Mouse (Mus musculus) cerebellum, postnatal 4 days (tissue): ENCODE results near the gene Olfr102.

Source experiments
- DNase-seq, 2 experiments: peaks; one replicate each; pipeline ENCODE4 v3.0.0; 2022; ENCODE audit warnings: low spot score in 2 of 2, mixed read lengths in 1 of 2

The Olfr102 gene

GRCm38 (mm10) chr17:37316954-37317353, at the start of gene Olfr102:
Olfr102 (minus strand) TSS chr17:37317054.
- DNase-seq, result no peak

GRCm38 (mm10) chr17:37359282-37359681, 42.4 kb upstream of the Olfr102 start, which contains the start of gene Olfr104-ps:
Olfr104-ps (plus strand) TSS chr17:37359582.
- no peak for DNase-seq

DNA sequence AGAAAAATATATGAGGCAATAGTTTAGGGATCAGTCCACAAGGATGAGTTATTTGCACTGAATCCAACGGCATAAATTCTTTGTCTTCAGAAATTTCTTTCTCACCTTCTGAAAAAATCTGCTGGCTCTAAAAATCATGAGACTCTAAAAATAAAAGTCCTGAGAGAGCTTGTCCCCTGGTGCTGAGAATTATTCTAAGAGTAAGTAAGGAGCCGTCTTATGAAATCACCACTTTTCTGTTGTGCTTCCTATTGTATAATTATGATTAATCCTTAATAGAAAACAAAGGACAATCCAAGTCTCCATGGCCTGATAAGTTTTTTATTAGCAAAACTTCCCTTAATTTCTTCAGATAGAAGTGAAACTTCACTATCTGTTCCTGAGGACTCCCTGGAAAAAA, 22.7 kb upstream of the Olfr102 start, which contains the start of gene Olfr103:
TSS of gene Olfr103 (minus strand) at position 101 of the 400 bp plus-strand sequence.
- no peak for DNase-seq

DNA sequence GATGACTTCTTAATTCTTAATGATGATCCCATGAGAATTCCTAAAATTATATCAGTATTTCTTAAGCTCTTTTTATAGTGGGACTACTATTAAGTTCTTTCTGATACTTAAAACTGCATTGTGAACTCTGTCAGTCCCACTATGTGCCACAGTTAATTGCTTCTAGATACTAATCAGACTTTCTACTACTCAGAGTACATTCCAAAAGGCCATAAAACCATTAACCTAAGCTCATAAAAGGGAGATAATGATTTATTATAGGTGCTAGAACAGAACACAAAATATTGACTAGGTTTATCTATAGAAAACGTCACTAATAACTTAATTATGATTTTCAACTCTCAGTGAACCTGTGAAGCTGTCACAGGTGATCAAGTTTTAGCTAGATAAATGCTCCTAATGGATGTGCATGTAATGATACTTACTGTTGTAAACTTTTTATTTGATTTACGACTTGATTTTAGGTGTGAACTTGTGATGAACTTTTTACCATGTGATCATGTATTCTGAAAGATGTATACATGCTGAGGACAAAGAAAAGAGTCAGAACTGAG, 6.6 kb downstream of the Olfr102 start:
- DNase-seq, result no peak

GRCm38 (mm10) chr17:37308483-37308882, 8.4 kb downstream of the Olfr102 start:
- DNase-seq, result no peak

GRCm38 (mm10) chr17:37304213-37304612, 12.6 kb downstream of the Olfr102 start, which contains the start of gene Olfr101:
Olfr101 (minus strand) TSS chr17:37304313.
- DNase-seq, result no peak

DNA sequence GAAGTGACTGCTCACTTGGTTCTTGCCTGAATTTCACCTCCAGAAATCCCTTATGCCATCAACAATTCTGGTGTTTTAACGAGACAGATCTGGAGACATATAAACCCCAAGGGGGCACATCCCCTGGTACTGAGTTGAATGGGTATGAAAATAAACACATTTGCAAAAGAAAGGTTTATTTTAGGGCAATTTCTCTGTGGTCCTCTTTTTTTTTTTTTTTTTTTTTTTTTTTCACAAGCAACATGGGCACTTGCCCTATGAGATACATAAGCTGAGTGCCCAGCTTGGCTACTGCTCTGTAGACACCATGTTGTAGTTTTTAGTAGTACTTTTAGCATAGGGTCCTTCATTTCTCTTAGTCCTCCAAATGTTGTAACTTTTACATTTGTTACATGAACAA, 33.5 kb downstream of the Olfr102 start, which contains the start of gene Olfr99:
TSS of gene Olfr99 (minus strand) at position 101 of the 400 bp plus-strand sequence.
- no peak for DNase-seq

- no peak for DNase-seq
These were observed 36.5 kb downstream of the Olfr102 start for GRCm38 (mm10) chr17:37280331-37280730.

DNA sequence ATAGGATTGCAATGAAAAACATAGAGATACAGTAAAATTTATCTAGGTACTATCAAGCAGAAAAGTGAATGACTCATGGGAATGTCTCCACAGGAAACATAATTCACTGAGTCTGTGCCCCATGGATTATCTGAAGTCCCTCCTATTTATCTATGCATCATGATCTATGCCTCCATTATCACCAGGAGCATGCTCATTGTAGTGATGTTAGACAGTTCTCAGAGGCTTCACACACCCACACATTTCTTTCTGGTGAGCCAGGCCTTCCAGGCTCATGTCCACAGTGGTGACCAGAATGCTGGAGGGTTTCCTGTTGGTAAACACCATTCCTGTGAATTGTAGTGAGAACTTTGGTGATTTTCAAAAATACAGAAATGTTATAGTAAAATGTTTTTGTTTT, 40.3 kb downstream of the Olfr102 start:
- no peak for DNase-seq

- no peak for DNase-seq
These were observed 41.1 kb downstream of the Olfr102 start for GRCm38 (mm10) chr17:37275626-37276248.

DNA sequence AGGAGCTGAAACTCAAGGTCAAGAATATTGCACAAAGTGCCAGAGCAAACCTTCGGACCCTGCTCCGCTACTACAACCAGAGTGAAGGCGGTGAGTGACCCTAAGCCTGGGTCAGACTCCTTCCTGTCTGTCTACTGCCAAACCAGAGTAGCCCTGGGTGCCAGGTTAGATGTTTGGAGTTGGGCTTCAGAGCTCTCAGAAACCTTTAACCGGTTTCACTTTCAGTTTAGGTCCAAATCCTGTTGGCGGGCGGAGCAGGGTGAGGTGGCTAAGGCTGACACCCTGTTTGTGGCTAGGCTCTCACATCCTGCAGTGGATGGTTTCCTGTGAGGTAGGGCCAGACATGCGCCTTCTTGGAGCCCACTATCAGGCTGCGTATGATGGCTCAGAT, 46.2 kb downstream of the Olfr102 start:
- DNase-seq, result no peak

- DNase-seq, result peak; percentile 83 to 87
These were observed 46.7 kb downstream of the Olfr102 start, which contains the start of gene H2-M3 for GRCm38 (mm10) chr17:37270058-37270701. H2-M3 (plus strand) TSS chr17:37270220.

- no peak for DNase-seq
These were observed 53.2 kb downstream of the Olfr102 start, which contains the start of gene Olfr98 for GRCm38 (mm10) chr17:37263626-37264025. Olfr98 (minus strand) TSS chr17:37263749.
